Mouse (Mus musculus): ENCODE data around the gene Gm37240. TPM values are rescaled to one million over a fixed set of nuclear protein-coding genes. Genes with fewer than 3 reads are reported as not detected.
A peak's percentile ranks its signal among the peaks of the same experiment; 100 is the strongest.

Gm37240 gene
- polyA plus RNA-seq, 1 experiment from 2014 or later, result 18.1 TPM

- H3K4me3 ChIP-seq (ENCODE audit: low read depth, low read length), result no peak overlapping the region
- H3K4me2 ChIP-seq (replicated peaks; ENCODE audit: low read depth), result no peak overlapping the region
- 52% methylated on average over 16 of the region's 16 CpGs for WGBS
- no peaks in the 10 kb centered on the region for H3K36me3 ChIP-seq (ENCODE audit: control insufficient read depth, insufficient read depth, low read length)
- no peak overlapping the region for H3K9ac ChIP-seq (ENCODE audit: low read length)
- no peak for TF ChIP-seq EP300 (optimal IDR thresholded peaks at IDR 0.05)
- no peak for TF ChIP-seq CTCF (IDR thresholded peaks at IDR 0.05; ENCODE audit: low read depth)
- peak overlapping the region; percentile 19 for H3K27ac ChIP-seq (replicated peaks)
- H3K27me3 ChIP-seq (ENCODE audit: control insufficient read depth, insufficient read depth, low read length), result no peaks in the 10 kb centered on the region
- H3K4me1 ChIP-seq (replicated peaks; ENCODE audit: control insufficient read depth, insufficient read depth), result no peaks in the 10 kb centered on the region
- DNase-seq (ENCODE audit: low spot score), result peak; percentile 16
- H3K9me3 ChIP-seq (ENCODE audit: control insufficient read depth, low read length), result no peaks in the 10 kb centered on the region
- ATAC-seq (ENCODE audit: low FRiP score, low TSS enrichment), result no peak
These were observed 518.8 kb downstream of the Gm37240 start for GRCm38 (mm10) chr3:85368354-85369120.

- WGBS, result 65% methylated on average over 5 of the region's 5 CpGs
- Histone ChIP-seq H3K4me2 (replicated peaks; ENCODE audit: low read depth) (no peak overlapping the region), H3K9me3 (ENCODE audit: control insufficient read depth, low read length) (no peaks in the 10 kb centered on the region), H3K4me3 (ENCODE audit: low read depth, low read length) (no peak overlapping the region), H3K9ac (ENCODE audit: low read length) (no peak overlapping the region), H3K36me3 (ENCODE audit: control insufficient read depth, insufficient read depth, low read length) (no peaks in the 10 kb centered on the region), H3K27me3 (ENCODE audit: control insufficient read depth, insufficient read depth, low read length) (no peaks in the 10 kb centered on the region), H3K27ac (replicated peaks) (no peak overlapping the region), H3K4me1 (replicated peaks; ENCODE audit: control insufficient read depth, insufficient read depth) (no peaks in the 10 kb centered on the region)
- no peak for TF ChIP-seq EP300 (optimal IDR thresholded peaks at IDR 0.05)
- TF ChIP-seq CTCF (IDR thresholded peaks at IDR 0.05; ENCODE audit: low read depth), result no peak
- no peak for DNase-seq (ENCODE audit: low spot score)
- no peak for ATAC-seq (ENCODE audit: low FRiP score, low TSS enrichment)
These were observed 522.6 kb downstream of the Gm37240 start for GRCm38 (mm10) chr3:85364591-85365343.

GRCm38 (mm10) chr3:85362883-85363282, 524.4 kb downstream of the Gm37240 start:
- H3K4me3 ChIP-seq (ENCODE audit: low read depth, low read length), result no peak overlapping the region
- 55% methylated on average over 7 of the region's 7 CpGs for WGBS
- no peaks in the 10 kb centered on the region for H3K4me1 ChIP-seq (replicated peaks; ENCODE audit: control insufficient read depth, insufficient read depth)
- no peaks in the 10 kb centered on the region for H3K36me3 ChIP-seq (ENCODE audit: control insufficient read depth, insufficient read depth, low read length)
- DNase-seq (ENCODE audit: low spot score), result no peak
- no peak for ATAC-seq (ENCODE audit: low FRiP score, low TSS enrichment)
- H3K4me2 ChIP-seq (replicated peaks; ENCODE audit: low read depth), result no peak overlapping the region
- H3K9ac ChIP-seq (ENCODE audit: low read length), result no peak overlapping the region
- no peaks in the 10 kb centered on the region for H3K9me3 ChIP-seq (ENCODE audit: control insufficient read depth, low read length)
- TF ChIP-seq CTCF (IDR thresholded peaks at IDR 0.05; ENCODE audit: low read depth) (no peak), EP300 (optimal IDR thresholded peaks at IDR 0.05) (no peak)
- no peaks in the 10 kb centered on the region for H3K27me3 ChIP-seq (ENCODE audit: control insufficient read depth, insufficient read depth, low read length)
- H3K27ac ChIP-seq (replicated peaks), result no peak overlapping the region

DNA sequence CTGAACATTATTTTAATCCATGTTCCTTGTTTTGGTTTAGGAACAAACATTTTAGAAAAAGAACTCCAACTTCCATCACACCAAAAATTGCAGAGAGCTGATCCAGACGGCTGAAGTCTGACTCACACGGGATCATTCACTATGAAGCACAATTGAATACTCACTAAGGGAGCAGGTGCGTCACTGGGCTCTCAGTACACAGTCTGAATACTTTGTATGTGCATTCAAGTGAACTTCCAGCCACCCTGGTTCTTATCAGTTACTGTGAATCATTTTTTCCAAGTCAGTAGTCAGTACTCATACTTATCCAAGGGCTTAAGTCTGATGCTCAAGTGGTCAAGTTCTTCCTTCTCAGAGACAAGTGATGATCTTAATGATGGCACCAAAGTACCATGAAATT, 530.9 kb downstream of the Gm37240 start:
- no peak overlapping the region for H3K4me3 ChIP-seq (ENCODE audit: low read depth, low read length)
- H3K9me3 ChIP-seq (ENCODE audit: control insufficient read depth, low read length), result no peaks in the 10 kb centered on the region
- H3K27ac ChIP-seq (replicated peaks), result no peak overlapping the region
- no peak overlapping the region for H3K4me2 ChIP-seq (replicated peaks; ENCODE audit: low read depth)
- H3K27me3 ChIP-seq (ENCODE audit: control insufficient read depth, insufficient read depth, low read length), result no peaks in the 10 kb centered on the region
- H3K4me1 ChIP-seq (replicated peaks; ENCODE audit: control insufficient read depth, insufficient read depth), result no peaks in the 10 kb centered on the region
- no peak for TF ChIP-seq EP300 (optimal IDR thresholded peaks at IDR 0.05)
- no peak for TF ChIP-seq CTCF (IDR thresholded peaks at IDR 0.05; ENCODE audit: low read depth)
- H3K9ac ChIP-seq (ENCODE audit: low read length), result no peak overlapping the region
- 55% methylated on average over 3 of the region's 3 CpGs for WGBS
- ATAC-seq (ENCODE audit: low FRiP score, low TSS enrichment) (no peak), DNase-seq (ENCODE audit: low spot score) (no peak)
- no peaks in the 10 kb centered on the region for H3K36me3 ChIP-seq (ENCODE audit: control insufficient read depth, insufficient read depth, low read length)

GRCm38 (mm10) chr3:85348021-85348420, 539.3 kb downstream of the Gm37240 start:
- DNase-seq (ENCODE audit: low spot score), result no peak
- Histone ChIP-seq H3K9ac (ENCODE audit: low read length) (no peak overlapping the region), H3K4me1 (replicated peaks; ENCODE audit: control insufficient read depth, insufficient read depth) (no peaks in the 10 kb centered on the region), H3K27me3 (ENCODE audit: control insufficient read depth, insufficient read depth, low read length) (no peaks in the 10 kb centered on the region), H3K4me2 (replicated peaks; ENCODE audit: low read depth) (peak overlapping the region; percentile 20; the same call in 1 of the 2 replicates), H3K27ac (replicated peaks) (no peak overlapping the region), H3K4me3 (ENCODE audit: low read depth, low read length) (no peak overlapping the region), H3K36me3 (ENCODE audit: control insufficient read depth, insufficient read depth, low read length) (no peaks in the 10 kb centered on the region), H3K9me3 (ENCODE audit: control insufficient read depth, low read length) (no peaks in the 10 kb centered on the region)
- 36% methylated on average over 6 of the region's 6 CpGs for WGBS
- TF ChIP-seq EP300 (optimal IDR thresholded peaks at IDR 0.05), result no peak
- TF ChIP-seq CTCF (IDR thresholded peaks at IDR 0.05; ENCODE audit: low read depth), result no peak
- no peak for ATAC-seq (ENCODE audit: low FRiP score, low TSS enrichment)
